Mouse (Mus musculus): ENCODE results near the gene Gm13289. TPM values are rescaled to one million over a fixed set of nuclear protein-coding genes. Genes with fewer than 3 reads are reported as not detected.
"Not testable (repeated sequence)": the region's sequence is repeated elsewhere in the genome, so short reads cannot be mapped to it uniquely, and the experiment has no call there.

The Gm13289 gene
- polyA plus RNA-seq, 1 experiment from 2014 or later: not detected

DNA sequence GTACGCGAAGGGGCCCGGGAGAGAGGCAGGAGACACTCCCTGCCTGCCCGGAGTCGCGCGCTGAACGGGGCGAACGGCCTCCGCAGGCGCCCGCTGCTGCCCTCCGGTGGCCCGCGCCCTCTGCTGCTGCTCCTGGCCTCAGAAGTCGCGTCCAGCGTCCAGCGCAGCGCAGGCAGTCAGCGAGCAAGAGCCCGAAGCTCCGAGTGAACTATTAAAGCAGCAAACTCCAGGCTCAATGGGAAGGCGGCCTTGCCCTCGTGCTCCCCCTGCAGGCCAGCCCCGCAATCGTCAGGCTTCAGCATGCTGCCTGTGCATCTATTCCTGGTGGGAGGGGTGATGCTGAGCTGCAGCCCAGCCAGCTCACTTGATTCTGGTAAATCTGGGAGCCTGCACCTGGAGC, 14.5 kb downstream of the Gm13289 start, which contains the start of gene Gm13278:
Gene Gm13278, plus strand, starts transcription at position 301 of the 400 bp plus-strand sequence.
- not testable (repeated sequence) for H3K27ac ChIP-seq (replicated peaks); H3K4me2 ChIP-seq; H3K36me3 ChIP-seq; H3K27me3 ChIP-seq; H3K9ac ChIP-seq; H3K9me3 ChIP-seq; H3K4me1 ChIP-seq (replicated peaks); H3K4me3 ChIP-seq; ATAC-seq (ENCODE audit: low FRiP score, low read depth)
- no CpG with 5 or more reads among the region's 28 CpGs for WGBS

DNA sequence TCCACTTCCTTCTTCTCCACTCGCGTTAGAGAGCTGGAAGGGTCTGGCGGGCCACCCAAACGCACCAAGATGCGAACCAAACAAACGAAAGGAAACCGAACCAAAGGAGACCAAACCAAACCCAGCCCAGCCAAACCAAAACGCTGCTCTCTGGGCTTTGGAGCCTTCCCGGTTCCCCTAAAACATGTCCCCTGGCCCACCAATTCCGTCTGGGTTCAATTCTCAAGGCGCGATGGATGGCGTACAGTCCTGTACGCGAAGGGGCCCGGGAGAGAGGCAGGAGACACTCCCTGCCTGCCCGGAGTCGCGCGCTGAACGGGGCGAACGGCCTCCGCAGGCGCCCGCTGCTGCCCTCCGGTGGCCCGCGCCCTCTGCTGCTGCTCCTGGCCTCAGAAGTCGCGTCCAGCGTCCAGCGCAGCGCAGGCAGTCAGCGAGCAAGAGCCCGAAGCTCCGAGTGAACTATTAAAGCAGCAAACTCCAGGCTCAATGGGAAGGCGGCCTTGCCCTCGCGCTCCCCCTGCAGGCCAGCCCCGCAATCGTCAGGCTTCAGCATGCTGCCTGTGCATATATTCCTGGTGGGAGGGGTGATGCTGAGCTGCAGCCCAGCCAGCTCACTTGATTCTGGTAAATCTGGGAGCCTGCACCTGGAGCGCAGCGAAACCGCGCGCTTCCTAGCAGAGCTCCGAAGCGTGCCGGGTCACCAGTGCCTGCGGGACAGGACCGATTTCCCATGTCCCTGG, 17.4 kb downstream of the Gm13289 start, which contains the start of gene Gm13275:
Gene Gm13275, plus strand, starts transcription at position 552 of the 740 bp plus-strand sequence.
- whole genome bisulfite sequencing: 0% methylated on average over 13 of the region's 52 CpGs
- not testable (repeated sequence) for H3K9ac ChIP-seq; H3K4me1 ChIP-seq (replicated peaks); H3K27me3 ChIP-seq; H3K36me3 ChIP-seq; H3K4me2 ChIP-seq; H3K9me3 ChIP-seq; ATAC-seq (ENCODE audit: low FRiP score, low read depth); H3K27ac ChIP-seq (replicated peaks); H3K4me3 ChIP-seq

DNA sequence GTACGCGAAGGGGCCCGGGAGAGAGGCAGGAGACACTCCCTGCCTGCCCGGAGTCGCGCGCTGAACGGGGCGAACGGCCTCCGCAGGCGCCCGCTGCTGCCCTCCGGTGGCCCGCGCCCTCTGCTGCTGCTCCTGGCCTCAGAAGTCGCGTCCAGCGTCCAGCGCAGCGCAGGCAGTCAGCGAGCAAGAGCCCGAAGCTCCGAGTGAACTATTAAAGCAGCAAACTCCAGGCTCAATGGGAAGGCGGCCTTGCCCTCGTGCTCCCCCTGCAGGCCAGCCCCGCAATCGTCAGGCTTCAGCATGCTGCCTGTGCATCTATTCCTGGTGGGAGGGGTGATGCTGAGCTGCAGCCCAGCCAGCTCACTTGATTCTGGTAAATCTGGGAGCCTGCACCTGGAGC, 20.4 kb downstream of the Gm13289 start, which contains the start of gene Gm13279:
Gene Gm13279, plus strand, starts transcription at position 301 of the 400 bp plus-strand sequence.
- not testable (repeated sequence) for H3K4me3 ChIP-seq; H3K27me3 ChIP-seq; H3K9me3 ChIP-seq; H3K4me2 ChIP-seq; H3K4me1 ChIP-seq (replicated peaks); H3K9ac ChIP-seq; ATAC-seq (ENCODE audit: low FRiP score, low read depth); H3K36me3 ChIP-seq; H3K27ac ChIP-seq (replicated peaks)
- WGBS: no CpG with 5 or more reads among the region's 28 CpGs

DNA sequence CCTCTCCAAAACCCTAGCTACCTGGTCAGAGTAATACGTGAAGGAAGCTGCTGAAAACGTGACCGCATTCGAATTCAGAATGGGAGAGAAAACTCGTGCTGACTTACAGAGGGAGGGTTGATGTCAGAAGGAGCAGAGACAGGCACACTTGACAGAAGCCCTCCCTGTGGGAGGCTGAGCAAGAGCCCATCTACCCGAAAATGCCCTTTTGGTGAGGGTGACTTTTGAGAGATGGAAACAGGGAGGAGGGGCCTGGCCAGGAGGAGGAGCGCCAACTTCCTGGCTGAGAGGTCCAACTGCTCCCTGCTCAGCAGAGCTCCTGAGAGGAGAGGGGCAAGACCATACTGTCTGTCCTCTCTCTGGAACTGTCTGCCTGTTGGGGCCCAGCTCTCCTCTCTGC, 22.6 kb downstream of the Gm13289 start, which contains the start of gene Gm13285:
Gene Gm13285, plus strand, starts transcription at position 301 of the 400 bp plus-strand sequence.
- not testable (repeated sequence) for H3K9ac ChIP-seq; H3K4me1 ChIP-seq (replicated peaks); H3K4me2 ChIP-seq; ATAC-seq (ENCODE audit: low FRiP score, low read depth); H3K9me3 ChIP-seq; H3K36me3 ChIP-seq; H3K27me3 ChIP-seq; H3K27ac ChIP-seq (replicated peaks); H3K4me3 ChIP-seq
- 14% methylated on average over 6 of the region's 7 CpGs for WGBS

DNA sequence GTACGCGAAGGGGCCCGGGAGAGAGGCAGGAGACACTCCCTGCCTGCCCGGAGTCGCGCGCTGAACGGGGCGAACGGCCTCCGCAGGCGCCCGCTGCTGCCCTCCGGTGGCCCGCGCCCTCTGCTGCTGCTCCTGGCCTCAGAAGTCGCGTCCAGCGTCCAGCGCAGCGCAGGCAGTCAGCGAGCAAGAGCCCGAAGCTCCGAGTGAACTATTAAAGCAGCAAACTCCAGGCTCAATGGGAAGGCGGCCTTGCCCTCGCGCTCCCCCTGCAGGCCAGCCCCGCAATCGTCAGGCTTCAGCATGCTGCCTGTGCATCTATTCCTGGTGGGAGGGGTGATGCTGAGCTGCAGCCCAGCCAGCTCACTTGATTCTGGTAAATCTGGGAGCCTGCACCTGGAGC, 26.2 kb downstream of the Gm13289 start, which contains the start of gene Gm13287:
Gene Gm13287, plus strand, starts transcription at position 301 of the 400 bp plus-strand sequence.
- not testable (repeated sequence) for H3K9me3 ChIP-seq; H3K27me3 ChIP-seq; H3K4me1 ChIP-seq (replicated peaks); ATAC-seq (ENCODE audit: low FRiP score, low read depth); H3K27ac ChIP-seq (replicated peaks); H3K4me3 ChIP-seq; H3K9ac ChIP-seq; H3K4me2 ChIP-seq; H3K36me3 ChIP-seq
- WGBS: no CpG with 5 or more reads among the region's 29 CpGs

DNA sequence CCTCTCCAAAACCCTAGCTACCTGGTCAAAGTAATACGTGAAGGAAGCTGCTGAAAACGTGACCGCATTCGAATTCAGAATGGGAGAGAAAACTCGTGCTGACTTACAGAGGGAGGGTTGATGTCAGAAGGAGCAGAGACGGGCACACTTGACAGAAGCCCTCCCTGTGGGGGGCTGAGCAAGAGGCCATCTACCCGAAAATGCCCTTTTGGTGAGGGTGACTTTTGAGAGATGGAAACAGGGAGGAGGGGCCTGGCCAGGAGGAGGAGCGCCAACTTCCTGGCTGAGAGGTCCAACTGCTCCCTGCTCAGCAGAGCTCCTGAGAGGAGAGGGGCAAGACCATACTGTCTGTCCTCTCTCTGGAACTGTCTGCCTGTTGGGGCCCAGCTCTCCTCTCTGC, 28.5 kb downstream of the Gm13289 start, which contains the start of gene Gm13288:
Gene Gm13288, plus strand, starts transcription at position 301 of the 400 bp plus-strand sequence.
- not testable (repeated sequence) for ATAC-seq (ENCODE audit: low FRiP score, low read depth); H3K27me3 ChIP-seq; H3K4me1 ChIP-seq (replicated peaks); H3K36me3 ChIP-seq; H3K27ac ChIP-seq (replicated peaks); H3K9ac ChIP-seq; H3K9me3 ChIP-seq
- H3K4me2 ChIP-seq: peak within 1 kb of the TSS; percentile 49
- WGBS: no CpG with 5 or more reads among the region's 8 CpGs
- 0 out of 2 replicates have a peak within 1 kb of the TSS, but pooled peaks have one; percentile 24 for H3K4me3 ChIP-seq

- not testable (repeated sequence) for ATAC-seq (ENCODE audit: low FRiP score, low read depth); H3K4me1 ChIP-seq (replicated peaks); H3K27ac ChIP-seq (replicated peaks); H3K9me3 ChIP-seq; H3K9ac ChIP-seq; H3K36me3 ChIP-seq; H3K27me3 ChIP-seq
- 0% methylated on average over 18 of the region's 34 CpGs for WGBS
- Histone ChIP-seq H3K4me3 (0 out of 2 replicates have a peak overlapping the region, but pooled peaks have one; percentile 24), H3K4me2 (peak overlapping the region; percentile 49)
These were observed 29.0 kb downstream of the Gm13289 start for GRCm38 (mm10) chr4:88805761-88806160.

GRCm38 (mm10) chr4:88815928-88816327, 39.2 kb downstream of the Gm13289 start, which contains the start of gene Ifna7:
Ifna7 (plus strand) TSS chr4:88816228.
- no peaks in the 10 kb centered on the region for H3K4me1 ChIP-seq (replicated peaks)
- no peak for ATAC-seq (ENCODE audit: low FRiP score, low read depth)
- H3K4me3 ChIP-seq: no peak within 1 kb of the TSS
- no peak within 1 kb of the TSS for H3K4me2 ChIP-seq
- H3K27ac ChIP-seq (replicated peaks): no peak within 1 kb of the TSS
- no peaks in the 10 kb centered on the region for H3K9me3 ChIP-seq
- WGBS: 76% methylated on average over 3 of the region's 3 CpGs
- H3K27me3 ChIP-seq: no peaks in the 10 kb centered on the region
- H3K9ac ChIP-seq: no peak within 1 kb of the TSS
- H3K36me3 ChIP-seq: no peaks in the 10 kb centered on the region

- H3K4me3 ChIP-seq: no peak within 1 kb of the TSS
- H3K4me2 ChIP-seq: no peak within 1 kb of the TSS
- no peaks in the 10 kb centered on the region for H3K9me3 ChIP-seq
- no peaks in the 10 kb centered on the region for H3K4me1 ChIP-seq (replicated peaks)
- WGBS: 81% methylated on average over 1 of the region's 1 CpGs
- H3K27ac ChIP-seq (replicated peaks): no peak within 1 kb of the TSS
- H3K9ac ChIP-seq: no peak within 1 kb of the TSS
- H3K27me3 ChIP-seq: no peaks in the 10 kb centered on the region
- no peak for ATAC-seq (ENCODE audit: low FRiP score, low read depth)
- no peaks in the 10 kb centered on the region for H3K36me3 ChIP-seq
These were observed 42.9 kb downstream of the Gm13289 start, which contains the start of gene Ifna11 for GRCm38 (mm10) chr4:88819659-88820058. Ifna11 (plus strand) TSS chr4:88819959.

DNA sequence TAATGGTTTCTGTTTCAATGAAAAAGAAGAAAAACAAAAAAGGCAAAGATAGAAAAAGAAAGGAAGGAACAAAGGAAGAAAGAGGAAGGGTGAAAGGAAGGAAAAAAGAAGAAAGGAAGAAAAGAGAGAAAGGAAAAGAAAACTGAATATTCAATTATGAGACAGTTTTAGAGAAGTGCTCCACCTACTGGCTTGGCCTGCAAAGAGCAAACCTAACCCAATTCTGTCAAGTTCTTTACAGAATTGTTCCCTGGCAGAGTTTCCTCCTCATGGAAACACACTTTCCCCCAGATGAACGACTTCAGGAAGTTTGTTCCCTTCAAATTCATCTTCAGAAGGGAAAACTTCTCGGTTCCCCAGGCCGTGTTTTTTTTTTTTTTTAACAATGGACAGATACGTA, 46.3 kb downstream of the Gm13289 start:
- no peak overlapping the region for H3K9ac ChIP-seq
- H3K4me1 ChIP-seq (replicated peaks): no peaks in the 10 kb centered on the region
- H3K4me2 ChIP-seq: no peak overlapping the region
- 25% methylated on average over 4 of the region's 4 CpGs for WGBS
- H3K27me3 ChIP-seq: no peaks in the 10 kb centered on the region
- no peaks in the 10 kb centered on the region for H3K36me3 ChIP-seq
- H3K9me3 ChIP-seq: no peaks in the 10 kb centered on the region
- no peak overlapping the region for H3K4me3 ChIP-seq
- no peak for ATAC-seq (ENCODE audit: low FRiP score, low read depth)
- H3K27ac ChIP-seq (replicated peaks): no peak overlapping the region
